8 mouse cellular contexts compared by ENCODE assay signal in genomic region chr13:103773407-103774118, GRCm38 (mm10). TPM values are rescaled to one million over a fixed set of nuclear protein-coding genes. Genes with fewer than 3 reads are reported as not detected.
DNase-seq lines count a peak whose midpoint lies in the region; ATAC-seq and TF ChIP-seq lines count a peak whose summit lies in the region.

No protein-coding gene starts in this region.

- 2% methylated on average over 36 of the region's 36 CpGs for WGBS in limb, embryonic 10.5 days

- peak; percentile 53 for ATAC-seq in neutrophil, adult 5-6 weeks (ENCODE audit: extremely low read depth, insufficient number of reproducible peaks, low FRiP score, poor library complexity, severe bottlenecking)

- H3K36me3 ChIP-seq in C2C12 (ENCODE audit: control insufficient read depth, insufficient read depth), result peaks cover under 1% of the 10 kb centered on the region
- peaks cover 25% of the 10 kb centered on the region for H3K36me3 ChIP-seq in limb, embryonic 10.5 days

- DNase-seq in gastrocnemius, adult 2 months, result no peak
- no peak for DNase-seq in gastrocnemius, adult 8-10 months (ENCODE audit: low spot score in 2 of 2)
- DNase-seq in limb, embryonic 10.5 days (ENCODE audit: low spot score), result no peak
- DNase-seq in left cerebral cortex, postnatal 36 days (ENCODE audit: low spot score in 2 of 2), result no peak
- DNase-seq in right cerebral cortex, postnatal 14 days, result no peak

- peak overlapping the region; percentile 85 for H3ac ChIP-seq in C2C12 (ENCODE audit: control insufficient read depth, insufficient read length, low read depth)

- H3K4me3 ChIP-seq in gastrocnemius, adult 2 months, result peak overlapping the region; percentile 85
- peak overlapping the region; percentile 86 for H3K4me3 ChIP-seq in C2C12 (ENCODE audit: insufficient read depth, poor library complexity, severe bottlenecking)
- H3K4me3 ChIP-seq in embryonic fibroblast, embryonic 13.5 days (ENCODE audit: insufficient read depth, low read length), result peak overlapping the region; percentile 97
- peak overlapping the region; percentile 75 for H3K4me3 ChIP-seq in limb, embryonic 10.5 days

- no peaks in the 10 kb centered on the region for H3K9me3 ChIP-seq in limb, embryonic 10.5 days (replicated peaks)

- TF ChIP-seq CTCF in gastrocnemius, adult 2 months (IDR thresholded peaks at IDR 0.05), result no peak
- no peak for TF ChIP-seq CTCF in C2C12 (IDR thresholded peaks at IDR 0.05; ENCODE audit: control insufficient read depth, insufficient read depth, insufficient read length)
- TF ChIP-seq CTCF in embryonic fibroblast, embryonic 13.5 days (IDR thresholded peaks at IDR 0.05; ENCODE audit: borderline replicate concordance, insufficient read depth, low read length), result no peak

- peaks cover 53% of the 10 kb centered on the region for H3K79me2 ChIP-seq in C2C12 (ENCODE audit: control insufficient read depth, insufficient read depth)

- intact Hi-C loops in gastrocnemius, adult 2 months (cut with DNase I), result loop anchor here (5.0 kb wide), 1 partner anchor 144 kb away; no protein-coding TSS in a partner anchor
- intact Hi-C loops in left cerebral cortex, postnatal 36 days (cut with DNase I), result no loop called here

- H3K27ac ChIP-seq in gastrocnemius, adult 2 months, result peak overlapping the region; percentile 99
- peak overlapping the region; percentile 98 for H3K27ac ChIP-seq in embryonic fibroblast, embryonic 13.5 days (ENCODE audit: insufficient read depth, low read length)
- H3K27ac ChIP-seq in limb, embryonic 10.5 days, result peak overlapping the region; percentile 99

- TF ChIP-seq POLR2A in embryonic fibroblast, embryonic 13.5 days (IDR thresholded peaks at IDR 0.05; ENCODE audit: low read depth, low read length), result peak; percentile 28; the same call in 1 of the 2 replicates

- peaks cover 2% of the 10 kb centered on the region; the same call in 1 of the 2 replicates for H3K4me1 ChIP-seq in embryonic fibroblast, embryonic 13.5 days (ENCODE audit: control insufficient read depth, insufficient read depth, low read length)
- peaks cover 27% of the 10 kb centered on the region for H3K4me1 ChIP-seq in limb, embryonic 10.5 days

- no peaks in the 10 kb centered on the region for H3K27me3 ChIP-seq in C2C12 (ENCODE audit: control insufficient read depth, insufficient read depth, insufficient read length)
- no peaks in the 10 kb centered on the region for H3K27me3 ChIP-seq in limb, embryonic 10.5 days (ENCODE audit: low read depth, poor library complexity, severe bottlenecking)

- peaks cover 47% of the 10 kb centered on the region for H3K79me3 ChIP-seq in C2C12 (ENCODE audit: low read depth)

TF ChIP-seq in C2C12, 6 proteins besides CTCF, POLR2A, EP300 and RAD21:
- TF ChIP-seq USF1 (IDR thresholded peaks at IDR 0.05; ENCODE audit: low read depth) (no peak), MYOG (IDR thresholded peaks at IDR 0.05; ENCODE audit: control insufficient read depth, extremely low read depth, insufficient read length) (no peak), CEBPB (IDR thresholded peaks at IDR 0.05; ENCODE audit: low read depth) (no peak), MAX (IDR thresholded peaks at IDR 0.05) (no peak), FOSL1 (IDR thresholded peaks at IDR 0.05; ENCODE audit: insufficient read depth, low read length, poor library complexity, severe bottlenecking) (no peak), MYOD1 (IDR thresholded peaks at IDR 0.05; ENCODE audit: control insufficient read depth, insufficient read length, low read depth) (no peak)
TF ChIP-seq in C2C12: peak in this region for 0.

RNA-seq across cellular contexts. Expression of gene Srek1, which starts 0.8 kb away (rescaled TPM):
- 10 to 100 TPM; 24.9 to 25.6 TPM for total RNA-seq in gastrocnemius, adult 2 months (2021)
- total RNA-seq in gastrocnemius, adult 8-10 months (2022), result 10 to 100 TPM; 12.9 to 17.8 (median 17.3) TPM
- polyA plus RNA-seq in C2C12 (2012; fragmentation: generic; extraction: Trizol), result 9.1 TPM
- polyA plus RNA-seq in embryonic fibroblast, embryonic 13.5 days (2011; ENCODE audit: insufficient read length, low read depth, missing spikeins), result 126 and 128 TPM in 2 replicates
- 84.4 and 91.3 TPM in 2 replicates for polyA plus RNA-seq in limb, embryonic 10.5 days (2016; fragmentation: Nextera tagmentation; extraction: Ambion mirVana)
- 71.2 and 79.8 TPM in 2 replicates for total RNA-seq in neutrophil, adult 5-6 weeks (2017)
- total RNA-seq in left cerebral cortex, postnatal 36 days (2021), result 10 to 100 TPM; 49.2 to 93.3 TPM
